Mouse (Mus musculus) neural tube, embryonic 14.5 days (tissue): ENCODE data around the gene Cyb5r4. TPM values are rescaled to one million over a fixed set of nuclear protein-coding genes. Genes with fewer than 3 reads are reported as not detected.
"Not testable (repeated sequence)": the region's sequence is repeated elsewhere in the genome, so short reads cannot be mapped to it uniquely, and the experiment has no call there.

Experiments
- ATAC-seq: fragments of 200-750 bp; cut with Nextera tagmentation; 2 replicates; pipeline ENCODE4 v1.8.0; 2017; ENCODE audit warnings: low read depth, mild to moderate bottlenecking, moderate TSS enrichment, moderate library complexity
- H3K27ac ChIP-seq: fragments of 300-500 bp; sonication (generic); 2 replicates; pipeline ENCODE4 v1.5.1; 2014; ENCODE audit warnings: low read depth, mild to moderate bottlenecking, control low read depth, low read length, moderate library complexity, mixed read lengths
- H3K27me3 ChIP-seq: fragments of 300-500 bp; sonication (generic); 2 replicates; pipeline ENCODE4 v1.6.1; 2014; ENCODE audit warnings: low read length; ENCODE audit not compliant: control insufficient read depth, insufficient read depth
- H3K36me3 ChIP-seq: fragments of 300-500 bp; sonication (generic); 2 replicates; pipeline ENCODE4 v1.6.1; 2014; ENCODE audit warnings: low read length, mixed read lengths; ENCODE audit not compliant: control insufficient read depth, insufficient read depth
- H3K4me1 ChIP-seq: fragments of 300-500 bp; sonication (generic); 2 replicates; pipeline ENCODE4 v1.6.1; 2014; ENCODE audit warnings: low read length; ENCODE audit not compliant: control insufficient read depth, insufficient read depth
- H3K4me2 ChIP-seq: fragments of 300-500 bp; sonication (generic); 2 replicates; pipeline ENCODE4 v1.6.1; 2014; ENCODE audit warnings: mild to moderate bottlenecking, low read depth, low read length, control low read depth
- H3K4me3 ChIP-seq: fragments of 300-500 bp; sonication (generic); 2 replicates; pipeline ENCODE4 v1.5.1; 2014; ENCODE audit warnings: low read depth, low read length, control low read depth, mixed read lengths
- H3K9ac ChIP-seq: fragments of 300-500 bp; sonication (generic); replicated peaks from 2 replicates; pipeline ENCODE4 v1.6.1; 2014; ENCODE audit warnings: low read depth, mild to moderate bottlenecking, control low read depth, low read length, mixed read lengths
- H3K9me3 ChIP-seq: fragments of 300-500 bp; sonication (generic); 2 replicates; pipeline ENCODE4 v1.6.1; 2016; ENCODE audit warnings: low read length; ENCODE audit not compliant: control insufficient read depth
- WGBS: fragments of 180-500 bp; shearing (Covaris S2); extraction: QIAGEN DNeasy Blood & Tissue Kit; methylation state at CpG from one replicate; pipeline ENCODE4 v1.1.7; 2014; 5-methylcytosine and 5-hydroxymethylcytosine counted together
- polyA plus RNA-seq: library from polyadenylated mRNA; unstranded; fragments of >200 nt; fragmentation: Nextera tagmentation; extraction: Ambion mirVana; gene quantifications from 2 replicates; pipeline ENCODE4 v1.2.1, GENCODE M21; 2014

Cyb5r4 gene
- polyA plus RNA-seq, result 56.5 and 82.0 TPM in 2 replicates

DNA sequence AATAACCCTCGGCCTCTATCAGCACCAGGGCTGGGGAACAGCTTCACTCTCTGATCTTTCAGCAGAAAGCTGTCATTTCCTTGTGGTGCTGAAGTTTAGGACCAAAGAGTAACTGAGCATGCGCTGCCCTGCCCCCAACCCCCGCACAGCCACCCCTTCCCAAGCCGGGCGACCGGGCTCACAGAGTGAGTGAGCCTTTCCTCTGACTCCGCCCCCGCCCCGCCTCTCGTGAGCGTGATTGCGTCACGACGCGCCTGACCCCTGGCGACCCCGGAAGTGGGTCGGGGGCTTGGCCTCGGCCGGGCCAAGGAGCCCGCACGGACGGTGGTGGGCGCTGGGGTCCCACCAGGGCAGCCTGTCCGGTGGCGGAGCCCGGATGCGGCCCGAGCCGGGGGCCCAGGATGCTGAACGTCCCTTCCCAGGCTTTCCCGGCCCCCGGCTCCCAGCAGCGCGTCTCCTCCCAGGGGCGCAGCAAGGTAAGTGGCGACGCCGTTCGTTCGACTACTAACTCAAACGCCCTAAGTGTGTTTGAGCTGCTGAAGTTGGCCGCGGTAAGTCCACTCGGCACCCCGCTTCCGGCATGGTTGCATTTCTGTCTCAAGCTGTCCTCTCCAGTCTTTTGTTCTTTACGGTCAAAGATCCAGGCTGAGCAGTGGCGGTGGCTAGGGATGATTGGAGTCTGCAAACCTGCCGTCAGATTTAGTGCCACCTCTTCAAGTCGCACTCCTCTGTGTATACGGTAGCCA is at the start of gene Cyb5r4:
Gene Cyb5r4 (plus strand): TSS at position 237 of the 746 bp plus-strand sequence.
- Histone ChIP-seq H3K9me3 (no peaks in the 10 kb centered on the region), H3K27ac (peak within 1 kb of the TSS; percentile 81), H3K27me3 (no peaks in the 10 kb centered on the region), H3K36me3 (no peaks in the 10 kb centered on the region), H3K9ac (peak within 1 kb of the TSS; percentile 80), H3K4me2 (peak within 1 kb of the TSS; percentile 74), H3K4me3 (peak within 1 kb of the TSS; percentile 90), H3K4me1 (peaks cover 8% of the 10 kb centered on the region)
- WGBS, result under 1% methylated on average over 52 of the region's 52 CpGs
- peak; percentile 99 for ATAC-seq

DNA sequence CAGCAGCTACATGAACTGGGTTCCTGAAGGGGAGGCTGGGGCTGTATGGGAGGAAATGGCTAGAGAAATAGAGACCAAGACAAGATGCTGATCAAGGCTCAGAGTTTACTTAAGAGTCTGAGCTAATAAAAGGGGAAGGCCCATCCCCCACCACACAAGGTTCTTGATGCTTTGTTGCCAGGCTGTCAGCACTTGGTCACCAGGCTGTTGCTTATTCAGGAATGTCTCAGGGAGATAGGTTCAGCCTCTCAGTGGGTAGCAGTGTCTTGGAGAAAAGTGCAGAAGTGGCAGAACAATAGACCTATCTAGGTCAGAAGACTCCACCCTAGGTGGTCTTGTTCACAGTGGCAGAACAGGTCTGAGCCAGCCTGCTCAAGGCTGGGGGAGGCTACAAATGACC is 49.3 kb upstream of the Cyb5r4 start:
- H3K4me2 ChIP-seq, H3K4me3 ChIP-seq, H3K27ac ChIP-seq, H3K4me1 ChIP-seq, H3K27me3 ChIP-seq, ATAC-seq, H3K36me3 ChIP-seq, H3K9ac ChIP-seq, H3K9me3 ChIP-seq: not testable (repeated sequence)

DNA sequence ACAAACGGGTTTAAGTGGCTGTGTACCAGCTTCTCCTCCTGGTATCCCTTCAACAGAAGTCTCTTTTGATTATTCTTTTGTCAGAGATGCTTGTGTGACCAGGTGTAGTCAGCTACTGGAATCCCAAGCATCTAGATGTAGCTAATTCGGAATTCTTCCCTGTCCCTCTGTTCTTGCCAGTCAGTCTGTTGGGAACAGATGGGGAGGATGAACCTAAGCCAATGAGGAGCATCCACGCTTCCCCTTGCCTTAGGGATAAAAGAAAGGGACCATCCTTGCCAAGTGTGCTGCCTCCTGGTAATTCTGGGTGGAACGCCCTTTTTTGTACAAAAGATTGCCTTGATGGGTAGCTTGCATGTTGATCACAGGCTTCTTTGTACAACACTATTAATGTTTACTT is 48.3 kb upstream of the Cyb5r4 start:
- H3K4me1 ChIP-seq, result no peaks in the 10 kb centered on the region
- H3K4me3 ChIP-seq, result no peak overlapping the region
- 72% methylated on average over 4 of the region's 4 CpGs for WGBS
- no peaks in the 10 kb centered on the region for H3K36me3 ChIP-seq
- no peak overlapping the region for H3K4me2 ChIP-seq
- H3K9ac ChIP-seq, result no peak overlapping the region
- H3K27ac ChIP-seq, result no peak overlapping the region
- H3K9me3 ChIP-seq, result no peaks in the 10 kb centered on the region
- ATAC-seq, result no peak
- no peaks in the 10 kb centered on the region for H3K27me3 ChIP-seq

DNA sequence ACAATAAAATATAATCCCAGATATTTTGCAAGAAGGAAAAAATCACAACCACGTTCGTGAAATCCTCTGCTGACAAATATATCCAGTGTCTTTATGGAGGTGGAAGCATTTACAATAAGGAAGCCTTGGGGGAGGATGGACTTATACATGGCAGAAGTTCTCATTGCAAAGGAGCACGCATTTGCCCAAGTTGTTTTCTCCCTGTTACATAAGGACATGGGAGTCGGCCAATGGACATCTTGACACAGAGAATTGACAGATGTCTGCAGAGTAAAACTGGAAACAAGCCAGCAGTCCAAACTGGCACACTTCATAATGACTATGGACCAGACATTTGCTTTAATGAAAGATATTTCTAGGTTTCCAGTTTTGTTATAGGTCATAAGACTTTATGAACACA is 44.9 kb upstream of the Cyb5r4 start:
- no peak for ATAC-seq
- no peak overlapping the region for H3K4me3 ChIP-seq
- WGBS, result 81% methylated on average over 4 of the region's 4 CpGs
- H3K4me2 ChIP-seq, result no peak overlapping the region
- no peak overlapping the region for H3K9ac ChIP-seq
- H3K36me3 ChIP-seq, result no peaks in the 10 kb centered on the region
- H3K4me1 ChIP-seq, result no peaks in the 10 kb centered on the region
- no peaks in the 10 kb centered on the region for H3K27me3 ChIP-seq
- no peak overlapping the region for H3K27ac ChIP-seq
- H3K9me3 ChIP-seq, result no peaks in the 10 kb centered on the region

DNA sequence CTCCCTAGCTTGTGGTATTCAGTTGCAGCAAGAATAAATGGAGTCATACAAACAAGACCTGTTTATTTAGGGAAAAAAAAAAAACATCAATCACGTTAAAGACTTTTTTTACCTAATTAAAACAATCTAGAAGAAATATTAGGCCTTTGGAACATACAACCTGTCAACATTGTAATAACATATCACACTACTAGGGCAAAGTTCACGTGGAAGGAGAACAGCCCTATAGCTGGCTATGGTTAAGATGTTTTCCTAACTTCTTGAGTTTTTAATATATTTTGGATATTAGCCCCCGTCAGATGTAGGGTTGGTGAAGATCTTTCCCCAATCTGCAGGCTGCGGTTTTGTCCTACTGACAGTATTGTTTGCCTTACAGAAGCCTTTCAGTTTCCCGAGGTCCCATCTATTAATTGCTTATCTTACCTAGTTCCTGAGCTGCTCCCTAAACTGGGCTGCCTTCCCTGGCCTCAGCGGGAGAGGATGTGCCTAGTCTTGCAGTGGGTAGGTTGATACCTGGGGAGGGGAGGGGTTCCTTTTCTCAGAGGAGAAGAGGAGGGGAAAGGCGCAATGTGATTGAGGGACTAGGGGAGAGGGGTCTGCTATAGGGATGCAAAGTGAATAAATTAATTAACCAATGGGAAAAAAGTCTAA is 43.4 kb upstream of the Cyb5r4 start:
- ATAC-seq, result no peak
- WGBS, result 73% methylated on average over 7 of the region's 7 CpGs
- H3K36me3 ChIP-seq, result no peaks in the 10 kb centered on the region
- H3K27ac ChIP-seq, result no peak overlapping the region
- H3K27me3 ChIP-seq, result no peaks in the 10 kb centered on the region
- H3K9ac ChIP-seq, result no peak overlapping the region
- H3K4me2 ChIP-seq, result no peak overlapping the region
- H3K4me3 ChIP-seq, result no peak overlapping the region
- no peaks in the 10 kb centered on the region for H3K9me3 ChIP-seq
- H3K4me1 ChIP-seq, result no peaks in the 10 kb centered on the region

DNA sequence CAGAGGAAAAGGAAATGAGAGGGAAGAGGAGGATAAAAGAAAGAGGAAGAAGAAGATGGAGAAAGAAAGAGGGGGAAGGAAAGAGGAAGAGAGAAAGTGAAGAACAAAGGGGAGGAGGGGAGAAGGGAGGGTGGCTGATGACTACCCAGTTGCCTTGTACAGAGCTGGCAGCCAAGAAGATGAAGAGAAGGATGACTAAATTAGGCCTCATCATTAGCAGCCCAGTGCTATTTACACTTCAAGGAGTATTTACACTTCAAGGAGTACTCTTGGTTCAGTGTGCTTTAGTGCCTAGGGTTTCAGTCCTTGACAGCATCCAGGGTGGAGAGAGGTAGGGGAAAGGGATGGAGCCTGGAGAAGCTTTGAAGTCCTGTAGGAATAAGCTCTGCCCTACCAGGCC is 41.8 kb upstream of the Cyb5r4 start:
- Histone ChIP-seq H3K36me3 (no peaks in the 10 kb centered on the region), H3K27me3 (no peaks in the 10 kb centered on the region), H3K27ac (no peak overlapping the region), H3K4me1 (no peaks in the 10 kb centered on the region), H3K9me3 (no peaks in the 10 kb centered on the region), H3K9ac (no peak overlapping the region), H3K4me3 (no peak overlapping the region), H3K4me2 (no peak overlapping the region)
- ATAC-seq, result no peak

DNA sequence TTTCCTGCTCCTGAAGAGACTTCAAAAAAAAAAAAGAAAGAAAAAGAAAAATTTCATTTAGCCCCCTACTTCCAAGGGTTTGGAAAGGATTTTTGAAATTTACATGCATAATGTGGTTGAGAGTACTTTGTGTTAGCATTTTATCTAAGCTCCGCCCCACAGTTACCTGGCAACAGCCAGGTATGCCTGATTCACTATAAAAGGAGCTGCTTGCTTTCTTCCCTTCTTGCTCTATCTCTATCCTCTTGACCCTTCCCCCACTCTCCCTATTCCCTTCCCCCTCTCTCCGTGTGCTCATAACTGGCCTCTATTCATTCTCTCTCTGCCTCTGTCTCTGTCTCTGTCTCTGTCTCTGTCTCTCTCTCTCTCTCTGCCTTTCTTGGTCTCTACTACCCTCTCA is 40.9 kb upstream of the Cyb5r4 start:
- no peak for ATAC-seq
- Histone ChIP-seq H3K36me3 (no peaks in the 10 kb centered on the region), H3K9me3 (no peaks in the 10 kb centered on the region), H3K27ac (no peak overlapping the region), H3K4me2 (no peak overlapping the region), H3K9ac (no peak overlapping the region), H3K4me1 (no peaks in the 10 kb centered on the region), H3K4me3 (no peak overlapping the region), H3K27me3 (no peaks in the 10 kb centered on the region)
- WGBS, result 50% methylated on average over 2 of the region's 2 CpGs

DNA sequence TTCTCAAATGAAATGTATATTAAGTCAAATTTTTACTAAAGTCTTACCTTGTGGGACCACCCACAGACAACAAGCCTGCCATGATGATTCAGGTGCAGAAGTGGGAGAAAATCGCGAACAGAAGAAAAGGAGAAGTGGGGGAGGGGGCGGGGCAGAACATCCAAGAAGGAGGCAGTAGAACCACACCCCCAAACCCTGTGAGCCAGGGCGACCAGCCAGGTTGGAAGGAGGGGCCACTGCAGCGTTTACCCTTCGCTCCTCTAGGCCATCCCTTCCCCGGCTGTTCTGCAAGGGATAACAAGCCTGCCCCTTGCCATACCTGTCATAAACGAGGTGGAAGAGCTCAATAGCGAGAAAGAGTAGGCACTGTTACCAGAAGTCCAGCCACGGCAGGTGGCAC is 40.3 kb upstream of the Cyb5r4 start:
- ATAC-seq, result no peak
- H3K27ac ChIP-seq, result no peak overlapping the region
- no peaks in the 10 kb centered on the region for H3K4me1 ChIP-seq
- H3K27me3 ChIP-seq, result no peaks in the 10 kb centered on the region
- WGBS, result 21% methylated on average over 10 of the region's 10 CpGs
- no peak overlapping the region for H3K9ac ChIP-seq
- H3K4me2 ChIP-seq, result no peak overlapping the region
- no peaks in the 10 kb centered on the region for H3K36me3 ChIP-seq
- no peaks in the 10 kb centered on the region for H3K9me3 ChIP-seq
- H3K4me3 ChIP-seq, result no peak overlapping the region

DNA sequence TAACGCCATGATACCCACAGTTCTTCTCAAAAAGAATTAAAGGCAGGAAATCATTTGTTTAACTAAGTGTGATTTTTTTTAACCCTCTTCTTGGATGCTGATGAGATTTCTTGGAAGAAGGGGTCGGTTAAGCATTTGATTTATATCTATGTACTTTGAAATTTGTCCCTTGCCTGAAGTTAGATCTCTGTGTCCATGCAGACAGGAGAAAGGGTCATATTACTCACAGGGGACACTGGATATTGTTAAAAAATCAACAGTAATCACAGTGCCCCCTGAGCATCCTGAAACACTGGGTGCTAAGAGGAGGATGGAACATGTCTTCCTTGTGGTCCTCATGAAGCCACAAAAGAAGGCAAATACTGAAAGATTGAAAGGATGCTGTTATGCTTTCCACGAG is 37.2 kb upstream of the Cyb5r4 start:
- no peak overlapping the region for H3K27ac ChIP-seq
- ATAC-seq, result no peak
- no peaks in the 10 kb centered on the region for H3K9me3 ChIP-seq

More for the DNA sequence above, 37.2 kb upstream of the Cyb5r4 start:
- Histone ChIP-seq H3K27me3 (no peaks in the 10 kb centered on the region), H3K4me2 (no peak overlapping the region), H3K4me3 (no peak overlapping the region), H3K36me3 (no peaks in the 10 kb centered on the region), H3K4me1 (no peaks in the 10 kb centered on the region), H3K9ac (no peak overlapping the region)
- 83% methylated on average over 3 of the region's 3 CpGs for WGBS
